Mouse (Mus musculus) CH12.LX (cell line): ENCODE measurements around the gene Tex9. TPM values are rescaled to one million over a fixed set of nuclear protein-coding genes. Genes with fewer than 3 reads are reported as not detected.
A peak's percentile ranks its signal among the peaks of the same experiment; 100 is the strongest.

Experiments used
- DNase-seq: peaks from one replicate; pipeline ENCODE4 v3.0.0-alpha.2; 2013; ENCODE audit errors: extremely low read depth
- H3K27ac ChIP-seq: 2 replicates; pipeline ENCODE4 v1.5.1; 2012; ENCODE audit warnings: low read depth, mild to moderate bottlenecking, control low read depth, moderate library complexity; ENCODE audit not compliant: insufficient read depth
- H3K27me3 ChIP-seq: replicated peaks from 2 replicates; pipeline ENCODE3; 2012; ENCODE audit warnings: inconsistent platforms
- H3K36me3 ChIP-seq, 2 experiments: replicated peaks in 1 of 2; 2 replicates each; pipeline versions ENCODE3 to v1.6.1; 2012; ENCODE audit warnings: inconsistent platforms in 1 of 2, low read length in 1 of 2, mild to moderate bottlenecking in 1 of 2, mixed read lengths in 1 of 2, moderate library complexity in 1 of 2; ENCODE audit not compliant: control insufficient read depth in 1 of 2, insufficient read depth in 1 of 2
- H3K4me1 ChIP-seq, 2 experiments: 2 replicates each; pipeline ENCODE4 v1.6.1; 2012; ENCODE audit warnings: inconsistent platforms in 1 of 2, moderate library complexity in 1 of 2; ENCODE audit not compliant: insufficient read depth in 2 of 2, control insufficient read depth in 1 of 2
- H3K4me2 ChIP-seq: 2 replicates; pipeline ENCODE4 v1.6.1; 2012; ENCODE audit warnings: low read depth, mild to moderate bottlenecking, control low read depth; ENCODE audit not compliant: poor library complexity, insufficient read depth, severe bottlenecking
- H3K4me3 ChIP-seq, 3 experiments: fragments of 150-350 bp in 1 of 3; sonication (generic) in 1 of 3; replicated peaks in 1 of 3; 2 replicates each; pipeline versions ENCODE3 to v1.5.1; 2011 to 2012; ENCODE audit warnings: low read depth in 2 of 3, low read length in 2 of 3, mild to moderate bottlenecking in 2 of 3, moderate library complexity in 2 of 3, control low read depth in 1 of 3, improper control_type of control experiment in 1 of 3, inconsistent platforms in 1 of 3, mixed read lengths in 1 of 3; ENCODE audit not compliant: poor library complexity in 1 of 3
- H3K79me2 ChIP-seq: replicated peaks from 2 replicates; pipeline ENCODE4 v1.6.1; 2012; ENCODE audit warnings: mild to moderate bottlenecking, moderate library complexity; ENCODE audit not compliant: control insufficient read depth, poor library complexity, insufficient read depth, severe bottlenecking; ENCODE audit errors: extremely low read depth
- H3K9ac ChIP-seq: 2 replicates; pipeline ENCODE4 v1.6.1; 2012; ENCODE audit warnings: low read depth, mild to moderate bottlenecking, control low read depth, moderate library complexity; ENCODE audit not compliant: insufficient read depth
- H3K9me3 ChIP-seq: replicated peaks from 2 replicates; pipeline ENCODE3; 2012; ENCODE audit warnings: low read length, inconsistent platforms, mixed read lengths
- CHD1 ChIP-seq: IDR thresholded peaks from 2 replicates; pipeline ENCODE4 v1.6.1; 2012; ENCODE audit warnings: low read depth, low read length, improper control_type of control experiment, inconsistent platforms
- ETS1 ChIP-seq: conservative IDR thresholded peaks from 2 replicates; pipeline ENCODE4 v1.6.1; 2012; ENCODE audit warnings: low read depth, mild to moderate bottlenecking, inconsistent platforms, low read length, improper control_type of control experiment, moderate library complexity
- GABPA ChIP-seq: IDR thresholded peaks from 2 replicates; pipeline ENCODE4 v1.6.1; 2012; ENCODE audit warnings: low read depth, low read length, improper control_type of control experiment, inconsistent platforms; ENCODE audit not compliant: insufficient replicate concordance
- IRF4 ChIP-seq: IDR thresholded peaks from 2 replicates; pipeline ENCODE4 v1.6.1; 2014; ENCODE audit warnings: low read depth, mild to moderate bottlenecking, inconsistent platforms, low read length, improper control_type of control experiment
- JUND ChIP-seq: conservative IDR thresholded peaks from 2 replicates; pipeline ENCODE4 v1.6.1; 2011; ENCODE audit warnings: low read depth, low read length, improper control_type of control experiment
- MAX ChIP-seq: IDR thresholded peaks from 2 replicates; pipeline ENCODE4 v1.6.1; 2011; ENCODE audit warnings: low read length, improper control_type of control experiment
- MEF2A ChIP-seq: IDR thresholded peaks from 2 replicates; pipeline ENCODE4 v1.6.1; 2014; ENCODE audit warnings: low read depth, mild to moderate bottlenecking, inconsistent platforms, low read length, improper control_type of control experiment, borderline replicate concordance
- MXI1 ChIP-seq: IDR thresholded peaks from 2 replicates; pipeline ENCODE4 v1.6.1; 2011; ENCODE audit warnings: mild to moderate bottlenecking, low read depth, low read length, improper control_type of control experiment
- NELFE ChIP-seq: IDR thresholded peaks from 2 replicates; pipeline ENCODE4 v1.6.1; 2011; ENCODE audit warnings: low read depth, low read length, improper control_type of control experiment
- NRF1 ChIP-seq: IDR thresholded peaks from 2 replicates; pipeline ENCODE4 v1.6.1; 2014; ENCODE audit warnings: low read depth, mild to moderate bottlenecking, inconsistent platforms, low read length, improper control_type of control experiment, moderate library complexity
- RCOR1 ChIP-seq: conservative IDR thresholded peaks from 2 replicates; pipeline ENCODE4 v1.6.1; 2012; ENCODE audit warnings: low read depth, mild to moderate bottlenecking, inconsistent platforms, low read length, improper control_type of control experiment
- SIN3A ChIP-seq: IDR thresholded peaks from 2 replicates; pipeline ENCODE4 v1.6.1; 2012; ENCODE audit warnings: low read length, improper control_type of control experiment, inconsistent platforms
- TBP ChIP-seq: conservative IDR thresholded peaks from 2 replicates; pipeline ENCODE4 v1.6.1; 2011; ENCODE audit warnings: low read depth, low read length, improper control_type of control experiment
- ZC3H11A ChIP-seq: IDR thresholded peaks from 2 replicates; pipeline ENCODE4 v1.6.1; 2012; ENCODE audit warnings: low read depth, mild to moderate bottlenecking, inconsistent platforms, low read length, improper control_type of control experiment
- ZNF384 ChIP-seq: IDR thresholded peaks from 2 replicates; pipeline ENCODE4 v1.6.1; 2012; ENCODE audit warnings: low read depth, low read length, improper control_type of control experiment, inconsistent platforms
- dilution Hi-C: fragments of 300-500 bp; cut with MboI; formaldehyde crosslinking; loops from 2 replicates; pipeline ENCODE4 v1.14.3; 2020; ENCODE audit warnings: low sequenced_read_pairs; ENCODE audit not compliant: extremely low pct_unique_long_range_greater_than_20kb, extremely low pct_ligation_motif_present
- in situ Hi-C: fragments of 300-500 bp; cut with MboI; formaldehyde crosslinking; loops from 3 replicates; pipeline ENCODE4 v1.14.3; 2019; ENCODE audit warnings: low sequenced_read_pairs, low pct_ligation_motif_present, low pct_unique_long_range_greater_than_20kb, mixed read lengths
- polyA plus RNA-seq: library from polyadenylated mRNA; unstranded; fragments of >175 nt; gene quantifications from 2 replicates; pipeline ENCODE4 v1.2.1, GENCODE M21; 2012; ENCODE audit warnings: low read depth; ENCODE audit not compliant: insufficient read length
- total RNA-seq, 2 experiments: library from RNA; depleted of rRNA; stranded (reverse); fragments of 300-350 nt in 1 of 2; fragments of >200 nt in 1 of 2; gene quantifications; 2 replicates each; pipeline ENCODE4 v1.2.3; 2012 to 2014

Gene Tex9
- total and polyA plus RNA-seq, 3 experiments: 12.1 to 27.4 (median 12.7) TPM

- Histone ChIP-seq H3K9ac (peak overlapping the region; percentile 51), H3K27me3 (no peaks in the 10 kb centered on the region), H3K4me3 (peak overlapping the region; percentile 34 to 43 (median 36)), H3K4me2 (peak overlapping the region; percentile 64), H3K4me1 (peaks cover 8 to 45% of the 10 kb centered on the region in 2 experiments), H3K79me2 (no peaks in the 10 kb centered on the region), H3K27ac (peak overlapping the region; percentile 45), H3K9me3 (no peaks in the 10 kb centered on the region), H3K36me3 (peaks cover 37 to 72% of the 10 kb centered on the region in 2 experiments)
- in situ Hi-C loops (no loop called here), dilution Hi-C loops (no loop called here)
- TF ChIP-seq NELFE (0 out of 2 replicates have a peak, but pooled peaks have one; percentile 1), NRF1 (no peak)
- no peak for DNase-seq
These were observed 42.2 kb downstream of the Tex9 start for GRCm38 (mm10) chr9:72449841-72450240.

DNA sequence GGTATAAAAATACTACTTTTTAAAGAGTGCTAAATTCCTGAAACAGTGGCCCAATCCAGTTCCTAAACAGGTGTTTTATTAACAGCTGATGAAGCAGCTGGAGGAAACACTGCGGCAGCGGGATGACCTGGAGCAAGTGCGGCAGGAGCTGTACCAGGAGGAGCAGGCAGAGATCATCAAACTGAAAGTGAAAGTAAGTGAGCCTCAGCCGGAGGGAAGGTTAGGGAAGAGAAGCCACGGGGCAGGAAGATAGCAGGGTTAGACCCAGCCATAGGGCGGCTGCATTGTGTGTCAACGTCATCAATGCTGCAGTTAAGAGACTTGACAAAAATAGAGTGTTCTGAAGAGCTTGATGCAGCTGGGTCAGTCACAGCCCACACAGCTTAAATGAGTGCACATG, 42.6 kb downstream of the Tex9 start:
- Histone ChIP-seq H3K36me3 (peaks cover 38 to 74% of the 10 kb centered on the region in 2 experiments), H3K27ac (peak overlapping the region; percentile 45), H3K4me2 (peak overlapping the region; percentile 64), H3K4me3 (peak overlapping the region; percentile 34 to 43 (median 36)), H3K79me2 (no peaks in the 10 kb centered on the region), H3K9ac (peak overlapping the region; percentile 51), H3K9me3 (no peaks in the 10 kb centered on the region), H3K27me3 (no peaks in the 10 kb centered on the region), H3K4me1 (peaks cover 7 to 48% of the 10 kb centered on the region in 2 experiments)
- DNase-seq: peak; percentile 81
- in situ Hi-C loops: no loop called here
- TF ChIP-seq RCOR1 (no peak), ZC3H11A (no peak), TBP (0 out of 2 replicates have a peak, but pooled peaks have one; percentile 22), SIN3A (0 out of 2 replicates have a peak, but pooled peaks have one; percentile 45), IRF4 (peak; percentile 62; the same call in 1 of the 2 replicates), ZNF384 (no peak), JUND (no peak), MEF2A (peak; percentile 47; the same call in 1 of the 2 replicates), MAX (0 out of 2 replicates have a peak, but pooled peaks have one; percentile 41), GABPA (no peak), MXI1 (peak; percentile 41; the same call in 1 of the 2 replicates), CHD1 (0 out of 2 replicates have a peak, but pooled peaks have one; percentile 52), ETS1 (peak; percentile 71)
- dilution Hi-C loops: no loop called here
